Mouse (Mus musculus): Measurements from ENCODE around the gene Eif3k. TPM values are rescaled to one million over a fixed set of nuclear protein-coding genes. Genes with fewer than 3 reads are reported as not detected.

Gene Eif3k
- polyA plus RNA-seq (2016; fragmentation: Nextera tagmentation; extraction: Ambion mirVana), result 444 and 454 TPM in 2 replicates

DNA sequence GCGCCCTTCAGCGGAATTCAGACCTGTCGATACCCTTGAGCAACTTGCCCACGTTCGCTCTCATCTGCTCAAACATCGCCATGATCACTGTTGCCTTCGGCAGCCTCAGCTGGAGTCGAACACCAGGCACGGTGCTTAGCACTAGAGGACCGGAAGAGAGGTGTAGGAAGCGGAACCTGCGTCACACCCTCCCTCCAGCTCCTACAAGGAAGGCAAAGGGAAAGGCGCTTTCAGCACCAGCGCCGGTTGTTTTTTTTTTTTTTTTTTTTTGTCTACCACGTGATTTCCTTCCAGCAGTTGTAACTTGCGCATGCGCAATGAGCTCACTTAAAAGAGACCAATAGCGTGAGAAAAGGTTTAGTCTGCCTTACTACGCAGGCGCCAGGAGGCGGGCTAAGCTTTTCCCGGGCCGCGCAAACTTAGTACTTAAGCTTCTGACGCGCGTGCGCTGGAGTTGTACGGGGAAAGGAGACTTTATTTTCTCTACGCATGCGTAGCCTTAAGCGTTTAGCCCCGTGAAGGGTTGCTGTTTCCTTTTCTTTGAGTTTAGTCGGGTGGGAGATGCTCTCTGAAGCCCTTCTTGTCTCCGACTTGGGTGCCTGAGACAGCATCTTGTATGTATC is at the start of gene Eif3k, which contains the start of gene Map4k1:
Eif3k (minus strand) TSS at position 214 of the 623 bp plus-strand sequence.
Map4k1 (plus strand) TSS at position 400 of the 623 bp plus-strand sequence.
- DNase-seq (ENCODE audit: low spot score), result peak; percentile 96
- H3K4me3 ChIP-seq, result peak within 1 kb of the TSS; percentile 84
- peak within 1 kb of the TSS; percentile 89 for H3K27ac ChIP-seq (replicated peaks)
- no peaks in the 10 kb centered on the region for H3K9me3 ChIP-seq
- under 1% methylated on average over 36 of the region's 36 CpGs for WGBS
- peaks cover 24% of the 10 kb centered on the region for H3K4me1 ChIP-seq
- no peaks in the 10 kb centered on the region for H3K27me3 ChIP-seq (replicated peaks; ENCODE audit: low read depth, poor library complexity, severe bottlenecking)
- peaks cover 30% of the 10 kb centered on the region for H3K36me3 ChIP-seq (replicated peaks)

DNA sequence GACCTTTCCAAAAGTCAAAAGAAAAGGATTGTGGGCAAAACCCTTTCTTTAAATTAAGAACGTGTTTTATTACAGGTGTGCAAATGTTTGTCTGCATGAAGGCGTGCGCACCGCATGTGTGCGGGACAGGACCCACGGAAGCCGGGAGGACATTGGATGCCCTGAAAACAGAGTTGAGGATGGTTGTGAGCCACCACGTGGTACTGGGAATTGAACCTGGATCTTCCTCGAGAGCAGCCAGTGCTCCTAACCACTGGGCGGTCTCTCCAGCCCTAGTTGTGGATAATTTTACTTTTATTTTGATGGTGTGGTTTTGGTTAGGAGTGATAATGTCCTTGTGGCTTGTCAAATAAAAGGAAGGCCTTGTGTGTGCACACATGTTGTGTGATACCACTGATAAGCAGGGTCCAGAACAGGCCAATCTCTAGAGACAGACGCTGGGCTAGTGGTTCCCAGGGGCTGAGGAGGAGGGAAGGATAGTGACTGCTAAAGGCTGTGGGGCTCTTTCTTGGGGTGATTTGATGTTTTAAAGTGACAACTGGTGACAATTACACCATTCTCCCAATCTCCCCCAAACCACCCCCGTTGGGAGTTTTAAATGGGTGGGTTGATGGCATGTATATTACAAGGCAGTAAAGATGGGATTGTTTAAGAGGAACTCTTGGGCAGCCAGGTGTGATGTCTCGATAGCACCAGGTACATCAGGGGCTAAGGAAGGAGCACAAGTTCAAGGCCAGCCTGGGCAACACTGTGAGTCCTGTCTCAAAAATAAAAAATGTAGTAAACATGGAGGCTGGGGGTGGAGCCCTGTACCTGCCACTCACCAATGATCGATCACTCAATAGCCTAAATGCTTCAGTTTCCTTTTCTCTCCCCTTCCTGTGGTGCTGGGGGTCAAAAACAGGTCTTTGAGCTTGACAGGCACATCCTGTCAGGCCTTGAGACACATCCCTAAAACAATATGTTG is 48.3 kb upstream of the Eif3k start:
- DNase-seq (ENCODE audit: low spot score), result no peak
- no peak overlapping the region for H3K27ac ChIP-seq (replicated peaks)
- H3K4me1 ChIP-seq, result 0 out of 2 replicates have a peak, but pooled peaks cover 6% of the 10 kb centered on the region
- H3K27me3 ChIP-seq (replicated peaks; ENCODE audit: low read depth, poor library complexity, severe bottlenecking), result no peaks in the 10 kb centered on the region
- no peaks in the 10 kb centered on the region for H3K36me3 ChIP-seq (replicated peaks)
- H3K4me3 ChIP-seq, result no peak overlapping the region
- no peaks in the 10 kb centered on the region for H3K9me3 ChIP-seq
- WGBS, result 91% methylated on average over 14 of the region's 14 CpGs

DNA sequence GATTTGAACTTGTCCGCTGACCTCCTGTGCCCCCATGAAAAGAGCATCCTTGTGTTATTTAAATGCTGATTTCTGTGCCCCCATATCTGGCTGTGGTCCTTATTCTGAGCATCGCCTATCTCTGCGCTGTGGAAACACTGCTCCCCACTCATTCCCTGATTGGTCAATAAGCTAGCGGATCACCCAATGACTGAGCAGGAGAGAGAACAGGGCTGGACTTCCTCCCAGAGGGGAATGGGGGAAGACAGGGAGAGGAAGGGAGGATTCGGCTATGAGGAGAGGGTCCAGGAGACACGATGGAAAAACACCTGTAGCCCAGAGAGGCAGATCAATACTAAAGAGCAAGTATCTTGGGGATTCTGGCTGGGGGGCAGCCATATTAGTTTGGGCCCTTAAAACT is 47.1 kb upstream of the Eif3k start:
- Histone ChIP-seq H3K9me3 (no peaks in the 10 kb centered on the region), H3K27ac (replicated peaks) (no peak overlapping the region)
- WGBS, result 88% methylated on average over 6 of the region's 6 CpGs

DNA sequence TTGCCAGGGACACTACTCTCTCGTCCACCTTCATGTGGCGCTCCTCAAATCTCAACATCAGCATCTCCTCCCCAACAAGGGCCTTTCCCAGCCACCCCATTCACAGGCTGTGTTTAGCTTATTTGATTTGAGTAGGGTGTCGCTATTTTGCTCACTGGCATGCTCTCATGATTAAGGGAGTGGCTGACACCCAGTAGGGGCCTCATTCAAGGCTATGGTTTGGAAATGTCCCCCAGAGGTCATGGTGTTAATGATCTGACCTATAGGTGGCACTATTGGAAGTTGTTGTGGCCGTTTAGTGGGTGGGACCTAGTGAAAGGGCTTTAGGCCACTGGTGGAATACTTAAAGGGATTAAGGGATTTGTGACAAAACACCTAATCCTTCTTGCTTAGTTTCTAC is 45.1 kb upstream of the Eif3k start:
- Histone ChIP-seq H3K27me3 (replicated peaks; ENCODE audit: low read depth, poor library complexity, severe bottlenecking) (0 out of 2 replicates have a peak, but pooled peaks cover 4% of the 10 kb centered on the region), H3K9me3 (no peaks in the 10 kb centered on the region), H3K4me1 (0 out of 2 replicates have a peak, but pooled peaks cover 6% of the 10 kb centered on the region), H3K27ac (replicated peaks) (no peak overlapping the region), H3K4me3 (no peak overlapping the region), H3K36me3 (replicated peaks) (no peaks in the 10 kb centered on the region; the same call in 1 of the 2 replicates)
- 80% methylated on average over 4 of the region's 4 CpGs for WGBS
- no peak for DNase-seq (ENCODE audit: low spot score)

More for the DNA sequence above, 47.1 kb upstream of the Eif3k start:
- no peak overlapping the region for H3K4me3 ChIP-seq
- H3K36me3 ChIP-seq (replicated peaks), result no peaks in the 10 kb centered on the region
- H3K4me1 ChIP-seq, result 0 out of 2 replicates have a peak, but pooled peaks cover 6% of the 10 kb centered on the region
- no peak for DNase-seq (ENCODE audit: low spot score)
- H3K27me3 ChIP-seq (replicated peaks; ENCODE audit: low read depth, poor library complexity, severe bottlenecking), result no peaks in the 10 kb centered on the region

DNA sequence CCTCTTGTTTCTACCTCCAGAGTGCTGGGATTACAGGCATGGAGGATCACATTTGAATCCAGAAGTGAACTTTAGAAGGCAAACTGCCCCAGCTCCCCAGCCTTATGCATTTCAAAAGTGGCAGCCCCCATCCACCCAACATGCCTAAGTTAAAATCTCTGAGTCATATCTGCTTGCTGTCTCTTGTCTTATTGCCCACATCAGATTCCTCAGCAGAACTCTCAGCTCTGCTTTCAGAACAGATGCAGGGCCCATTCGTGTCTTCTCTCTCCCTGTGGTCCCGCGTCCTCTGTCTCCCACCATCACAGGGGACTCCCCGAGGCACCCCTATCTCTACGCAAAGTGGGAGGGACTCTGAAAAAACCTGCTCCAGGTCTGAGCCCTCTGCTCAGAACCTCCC is 44.5 kb upstream of the Eif3k start:
- H3K4me1 ChIP-seq, result 0 out of 2 replicates have a peak, but pooled peaks cover 6% of the 10 kb centered on the region
- peaks cover 8% of the 10 kb centered on the region for H3K27me3 ChIP-seq (replicated peaks; ENCODE audit: low read depth, poor library complexity, severe bottlenecking)
- no peaks in the 10 kb centered on the region; the same call in 1 of the 2 replicates for H3K36me3 ChIP-seq (replicated peaks)
- H3K9me3 ChIP-seq, result no peaks in the 10 kb centered on the region
- no peak overlapping the region; the same call in 1 of the 2 replicates for H3K27ac ChIP-seq (replicated peaks)
- 87% methylated on average over 5 of the region's 5 CpGs for WGBS
- no peak for DNase-seq (ENCODE audit: low spot score)
- H3K4me3 ChIP-seq, result no peak overlapping the region

DNA sequence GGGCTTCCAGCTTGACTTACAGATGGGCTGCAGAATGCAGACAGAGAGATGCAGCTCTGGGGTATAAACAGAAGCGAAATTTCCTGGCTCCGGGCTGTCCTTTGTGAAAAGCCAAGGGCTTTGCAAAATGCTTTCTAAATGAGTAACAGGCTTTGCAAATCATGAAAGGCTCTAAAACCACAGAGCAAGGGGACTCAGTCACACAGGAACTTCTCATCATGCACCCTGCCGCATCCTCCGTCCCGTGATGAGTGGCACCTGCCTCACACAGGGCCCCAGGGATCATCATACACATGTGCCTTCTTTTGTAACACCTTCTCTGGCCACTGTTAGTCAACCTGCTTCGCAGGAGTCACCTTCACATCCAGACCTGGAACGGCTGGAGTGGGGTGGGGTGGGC is 43.9 kb upstream of the Eif3k start:
- DNase-seq (ENCODE audit: low spot score), result no peak
- 0 out of 2 replicates have a peak, but pooled peaks cover 6% of the 10 kb centered on the region for H3K4me1 ChIP-seq
- no peak overlapping the region for H3K4me3 ChIP-seq
- no peaks in the 10 kb centered on the region; the same call in 1 of the 2 replicates for H3K36me3 ChIP-seq (replicated peaks)
- WGBS, result 82% methylated on average over 7 of the region's 7 CpGs
- H3K27ac ChIP-seq (replicated peaks), result no peak overlapping the region
- peaks cover 14% of the 10 kb centered on the region for H3K27me3 ChIP-seq (replicated peaks; ENCODE audit: low read depth, poor library complexity, severe bottlenecking)
- H3K9me3 ChIP-seq, result no peaks in the 10 kb centered on the region

DNA sequence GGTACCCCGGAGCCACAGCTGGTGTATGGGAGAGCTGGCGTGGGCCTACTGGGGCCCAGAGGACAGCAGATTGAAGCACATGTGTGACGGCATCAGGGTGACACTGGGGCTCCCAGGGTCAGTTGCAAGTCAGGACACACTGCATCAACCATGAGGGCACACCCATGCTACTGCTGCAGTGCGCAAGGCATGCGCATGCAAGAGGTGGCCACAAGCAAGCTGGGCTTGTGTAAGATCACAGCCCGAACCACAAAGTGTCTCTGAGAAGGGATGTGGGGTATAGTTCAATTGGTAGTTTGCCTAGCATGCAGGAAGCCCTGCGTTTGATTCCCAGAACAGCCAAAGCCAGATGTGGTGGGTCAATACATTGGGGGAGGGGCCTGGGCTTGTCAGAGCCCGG is 41.9 kb upstream of the Eif3k start:
- H3K4me1 ChIP-seq, result peaks cover 16% of the 10 kb centered on the region
- peaks cover 35% of the 10 kb centered on the region for H3K27me3 ChIP-seq (replicated peaks; ENCODE audit: low read depth, poor library complexity, severe bottlenecking)
- no peaks in the 10 kb centered on the region; the same call in 1 of the 2 replicates for H3K36me3 ChIP-seq (replicated peaks)
- no peak overlapping the region for H3K4me3 ChIP-seq
- no peaks in the 10 kb centered on the region for H3K9me3 ChIP-seq
- DNase-seq (ENCODE audit: low spot score), result no peak
- WGBS, result 89% methylated on average over 8 of the region's 8 CpGs
- no peak overlapping the region for H3K27ac ChIP-seq (replicated peaks)

DNA sequence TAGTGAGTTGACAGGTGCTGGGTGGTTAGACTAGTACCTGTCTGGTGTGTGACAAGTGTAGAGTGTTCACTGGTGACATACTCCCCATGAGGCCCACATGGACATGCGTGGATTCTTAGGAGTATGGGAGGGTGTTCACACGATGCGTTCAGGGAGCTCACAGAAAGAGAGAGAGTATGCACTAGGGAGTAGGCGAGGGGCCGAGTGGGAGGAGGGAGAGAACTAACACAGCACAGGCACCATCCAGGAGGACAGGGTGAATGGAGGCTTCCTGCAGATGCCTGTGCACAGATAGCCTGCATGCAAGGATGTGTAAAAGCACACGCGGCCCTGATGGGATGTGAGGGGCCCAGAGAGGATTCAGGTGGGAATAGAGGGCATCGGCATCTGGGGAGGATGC is 40.8 kb upstream of the Eif3k start:
- no peak for DNase-seq (ENCODE audit: low spot score)
- Histone ChIP-seq H3K36me3 (replicated peaks) (no peaks in the 10 kb centered on the region; the same call in 1 of the 2 replicates), H3K4me3 (no peak overlapping the region), H3K27ac (replicated peaks) (no peak overlapping the region), H3K4me1 (peaks cover 16% of the 10 kb centered on the region), H3K27me3 (replicated peaks; ENCODE audit: low read depth, poor library complexity, severe bottlenecking) (peaks cover 45% of the 10 kb centered on the region), H3K9me3 (no peaks in the 10 kb centered on the region)
- 89% methylated on average over 8 of the region's 8 CpGs for WGBS

DNA sequence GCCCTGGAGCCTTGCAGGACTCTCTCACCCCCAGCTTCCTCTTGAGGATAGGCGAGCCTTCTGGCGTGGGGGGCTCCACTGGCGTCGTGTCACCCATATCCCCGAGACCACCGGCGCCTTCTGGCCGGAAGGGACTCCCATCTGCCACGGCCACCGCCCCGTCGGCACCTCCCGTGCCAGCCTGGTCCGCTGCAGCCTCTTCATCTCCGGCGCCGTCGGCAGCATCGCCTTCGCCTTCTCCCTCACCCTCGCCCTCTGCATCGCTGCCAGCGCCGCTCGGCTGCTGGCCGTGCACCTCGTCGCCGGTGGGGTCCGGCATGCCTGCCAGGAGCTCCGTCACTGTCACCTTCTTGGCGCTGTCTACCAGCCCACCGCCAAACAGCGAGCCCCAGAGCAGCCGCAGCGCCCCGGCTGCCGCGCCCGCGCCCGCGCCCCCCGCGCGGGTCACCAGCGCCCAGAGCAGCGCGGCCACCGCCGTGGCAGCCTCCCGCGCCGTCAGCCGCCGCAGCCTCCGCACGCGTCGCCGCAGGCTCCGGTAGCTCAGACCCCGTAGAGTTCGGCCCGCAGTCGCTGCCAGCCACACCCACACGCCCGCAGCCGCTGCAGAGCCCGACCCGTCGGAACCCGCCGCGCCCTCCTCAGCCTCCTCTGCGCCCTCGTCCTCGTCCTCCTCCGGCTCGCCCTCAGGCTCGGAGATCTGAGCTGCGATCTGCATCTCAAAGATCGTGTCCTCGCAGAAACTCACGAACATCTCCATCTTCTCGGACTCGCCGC is 38.0 kb upstream of the Eif3k start:
- Histone ChIP-seq H3K4me1 (peaks cover 10% of the 10 kb centered on the region), H3K27me3 (replicated peaks; ENCODE audit: low read depth, poor library complexity, severe bottlenecking) (peaks cover 57% of the 10 kb centered on the region), H3K27ac (replicated peaks) (no peak overlapping the region; the same call in 1 of the 2 replicates), H3K4me3 (peak overlapping the region; percentile 58), H3K9me3 (peaks cover 7% of the 10 kb centered on the region; the same call in 1 of the 2 replicates), H3K36me3 (replicated peaks) (no peaks in the 10 kb centered on the region; the same call in 1 of the 2 replicates)
- WGBS, result 4% methylated on average over 88 of the region's 88 CpGs
- peak; percentile 44 for DNase-seq (ENCODE audit: low spot score)

DNA sequence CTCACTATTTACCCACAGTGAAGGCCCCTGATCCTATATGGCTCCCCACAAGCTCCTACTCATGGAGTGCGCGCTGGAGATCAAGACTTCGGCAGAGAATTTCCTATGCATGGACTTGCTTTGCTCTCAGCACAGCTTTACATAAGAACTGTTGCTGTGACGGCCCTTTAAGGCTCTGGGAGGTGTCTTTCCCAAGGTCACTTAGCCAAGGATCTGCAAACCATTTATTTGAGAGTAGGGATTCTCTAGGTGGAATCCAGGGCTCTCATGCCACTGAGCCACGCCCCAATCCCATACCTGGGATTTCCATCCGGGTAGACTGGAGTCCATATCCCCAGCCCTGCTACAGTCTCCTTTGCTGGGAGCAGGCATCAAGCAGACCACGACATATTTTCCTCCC is 35.6 kb upstream of the Eif3k start:
- no peak for DNase-seq (ENCODE audit: low spot score)
- Histone ChIP-seq H3K9me3 (peaks cover 8% of the 10 kb centered on the region; the same call in 1 of the 2 replicates), H3K27me3 (replicated peaks; ENCODE audit: low read depth, poor library complexity, severe bottlenecking) (peaks cover 53% of the 10 kb centered on the region), H3K4me3 (no peak overlapping the region), H3K36me3 (replicated peaks) (no peaks in the 10 kb centered on the region), H3K27ac (replicated peaks) (no peak overlapping the region), H3K4me1 (peaks cover 10% of the 10 kb centered on the region)
- WGBS, result 85% methylated on average over 7 of the region's 7 CpGs

DNA sequence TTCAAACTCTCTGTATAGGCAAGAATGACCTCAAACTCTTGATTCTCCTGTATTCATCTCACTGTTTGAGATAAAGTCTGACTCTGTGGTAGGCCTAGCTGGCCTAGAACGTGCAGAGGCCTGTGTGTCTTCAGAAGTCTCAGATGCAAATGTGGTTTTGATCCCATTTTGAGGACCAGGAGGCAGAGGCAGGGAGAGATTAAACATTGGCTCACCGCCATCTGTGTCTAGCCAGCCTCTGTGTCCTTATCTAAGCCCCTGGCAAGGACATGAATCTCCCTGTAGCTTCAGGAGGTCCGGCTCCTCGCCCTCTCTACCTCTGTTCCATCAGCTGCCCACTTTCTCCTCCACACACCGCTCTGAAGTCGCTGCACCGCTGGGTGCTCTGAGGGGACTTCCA is 34.8 kb upstream of the Eif3k start:
- 86% methylated on average over 7 of the region's 7 CpGs for WGBS
- no peaks in the 10 kb centered on the region for H3K36me3 ChIP-seq (replicated peaks)
- peaks cover 8% of the 10 kb centered on the region; the same call in 1 of the 2 replicates for H3K9me3 ChIP-seq
- H3K27ac ChIP-seq (replicated peaks), result no peak overlapping the region
- H3K4me1 ChIP-seq, result peaks cover 10% of the 10 kb centered on the region
- H3K27me3 ChIP-seq (replicated peaks; ENCODE audit: low read depth, poor library complexity, severe bottlenecking), result peaks cover 51% of the 10 kb centered on the region
- no peak overlapping the region for H3K4me3 ChIP-seq
- no peak for DNase-seq (ENCODE audit: low spot score)

DNA sequence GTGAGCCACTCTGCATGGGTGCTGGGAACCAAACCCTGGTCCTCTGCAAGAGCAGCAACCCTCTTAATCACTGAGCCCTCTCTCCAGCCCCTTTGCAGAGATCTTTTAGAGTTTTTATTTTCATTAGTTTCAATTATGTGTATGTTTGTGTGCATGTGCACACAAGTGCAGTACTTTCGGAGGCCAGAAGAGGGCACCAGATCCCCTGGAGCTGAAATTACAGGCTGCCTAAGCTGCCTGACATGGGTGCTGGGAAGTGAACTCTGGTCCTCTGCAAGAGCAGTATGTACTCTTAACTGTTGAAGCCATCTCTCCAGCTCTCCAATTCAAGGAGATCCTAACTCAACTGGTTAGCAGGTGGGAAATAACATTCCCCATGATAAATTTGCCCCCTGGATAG is 33.3 kb upstream of the Eif3k start:
- H3K27me3 ChIP-seq (replicated peaks; ENCODE audit: low read depth, poor library complexity, severe bottlenecking), result peaks cover 37% of the 10 kb centered on the region
- H3K4me1 ChIP-seq, result peaks cover 9% of the 10 kb centered on the region
- no peaks in the 10 kb centered on the region for H3K36me3 ChIP-seq (replicated peaks)
- peaks cover 8% of the 10 kb centered on the region; the same call in 1 of the 2 replicates for H3K9me3 ChIP-seq
- DNase-seq (ENCODE audit: low spot score), result no peak
- no peak overlapping the region for H3K27ac ChIP-seq (replicated peaks)
- H3K4me3 ChIP-seq, result no peak overlapping the region
- 98% methylated on average over 1 of the region's 1 CpGs for WGBS
